Mouse (Mus musculus): ENCODE results near the gene Mrpl38.
"Not testable (repeated sequence)": the region's sequence is repeated elsewhere in the genome, so short reads cannot be mapped to it uniquely, and the experiment has no call there.

Gene Mrpl38

GRCm38 (mm10) chr11:116145481-116146293 lies 7.0 kb upstream of the Mrpl38 start:
- DNase-seq (ENCODE audit: low spot score) = no peak

GRCm38 (mm10) chr11:116143468-116143867 lies 4.8 kb upstream of the Mrpl38 start:
- DNase-seq (ENCODE audit: low spot score) = no peak

GRCm38 (mm10) chr11:116142211-116142991 lies 3.7 kb upstream of the Mrpl38 start:
- DNase-seq (ENCODE audit: low spot score) = no peak

GRCm38 (mm10) chr11:116138096-116138467 lies 586 bp downstream of the Mrpl38 start:
- no peak for DNase-seq (ENCODE audit: low spot score)

GRCm38 (mm10) chr11:116134171-116134570 lies 4.5 kb downstream of the Mrpl38 start:
- no peak for DNase-seq (ENCODE audit: low spot score)

- no peak for DNase-seq (ENCODE audit: low spot score)
These were observed 5.2 kb downstream of the Mrpl38 start for GRCm38 (mm10) chr11:116133497-116133896.

- DNase-seq (ENCODE audit: low spot score) = no peak
These were observed 6.0 kb downstream of the Mrpl38 start for GRCm38 (mm10) chr11:116132366-116133333.

- DNase-seq (ENCODE audit: low spot score) = no peak
These were observed 7.1 kb downstream of the Mrpl38 start for GRCm38 (mm10) chr11:116131349-116132170.

- DNase-seq (ENCODE audit: low spot score) = peak; percentile 88
These were observed 8.0 kb downstream of the Mrpl38 start, which contains the start of gene Trim65 for GRCm38 (mm10) chr11:116130488-116131205. TSS of gene Trim65 (minus strand) at chr11:116131128.

GRCm38 (mm10) chr11:116129993-116130487 lies 8.6 kb downstream of the Mrpl38 start:
- DNase-seq (ENCODE audit: low spot score) = peak; percentile 32

GRCm38 (mm10) chr11:116129091-116129790 lies 9.4 kb downstream of the Mrpl38 start:
- no peak for DNase-seq (ENCODE audit: low spot score)

- no peak for DNase-seq (ENCODE audit: low spot score)
These were observed 10.7 kb downstream of the Mrpl38 start for GRCm38 (mm10) chr11:116127986-116128385.

- peak; percentile 59 for DNase-seq (ENCODE audit: low spot score)
These were observed 11.3 kb downstream of the Mrpl38 start, which contains the start of gene Trim47 for GRCm38 (mm10) chr11:116127156-116127980. TSS of gene Trim47 (minus strand) at chr11:116127210.

- no peak for DNase-seq (ENCODE audit: low spot score)
These were observed 12.4 kb downstream of the Mrpl38 start for GRCm38 (mm10) chr11:116126261-116126660.

GRCm38 (mm10) chr11:116121731-116122245 lies 16.9 kb downstream of the Mrpl38 start:
- not testable (repeated sequence) for DNase-seq (ENCODE audit: low spot score)

- no peak for DNase-seq (ENCODE audit: low spot score)
These were observed 20.8 kb downstream of the Mrpl38 start for GRCm38 (mm10) chr11:116117819-116118218.

GRCm38 (mm10) chr11:116117241-116117640 lies 21.4 kb downstream of the Mrpl38 start:
- no peak for DNase-seq (ENCODE audit: low spot score)

- no peak for DNase-seq (ENCODE audit: low spot score)
These were observed 27.0 kb downstream of the Mrpl38 start for GRCm38 (mm10) chr11:116111611-116112203.

Measured in retina, embryonic 14.5 days (tissue).